Mouse (Mus musculus): ENCODE data around the gene Cfb. TPM values are rescaled to one million over a fixed set of nuclear protein-coding genes. Genes with fewer than 3 reads are reported as not detected.

Cfb gene
- total and polyA plus RNA-seq, 3 experiments = 0.19 to 3.1 TPM; not detected in 1

DNA sequence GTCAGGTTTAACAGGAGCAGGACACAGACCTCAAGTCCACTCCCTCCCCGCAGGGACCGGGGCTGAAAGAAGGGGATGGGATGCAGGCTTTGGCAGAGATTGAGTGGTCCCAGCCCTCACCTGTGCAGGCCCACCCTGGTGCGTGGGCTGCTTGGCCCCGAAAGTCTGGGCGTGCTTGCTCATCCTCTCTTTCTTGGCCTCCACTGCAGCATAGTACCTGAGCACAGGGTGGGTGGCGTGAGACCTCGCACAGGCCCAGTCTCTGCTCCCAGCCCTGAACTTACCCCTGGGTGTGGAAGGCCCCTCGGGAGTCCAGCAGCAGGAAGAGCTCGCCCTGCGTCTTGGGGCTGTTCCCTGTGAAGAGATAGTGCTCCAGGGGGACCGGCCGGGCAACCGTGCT, 17.4 kb downstream of the Cfb start:
- Histone ChIP-seq H3K4me1 (ENCODE audit: control insufficient read depth in 1 of 2, insufficient read depth in 2 of 2, low read length in 2 of 2) (no peaks in the 10 kb centered on the region), H3K36me3 (ENCODE audit: control insufficient read depth in 1 of 2, insufficient read depth in 2 of 2, low read length in 2 of 2) (peaks cover 0 to 1% of the 10 kb centered on the region in 2 experiments; a peak in 3 of 4 replicates)

DNA sequence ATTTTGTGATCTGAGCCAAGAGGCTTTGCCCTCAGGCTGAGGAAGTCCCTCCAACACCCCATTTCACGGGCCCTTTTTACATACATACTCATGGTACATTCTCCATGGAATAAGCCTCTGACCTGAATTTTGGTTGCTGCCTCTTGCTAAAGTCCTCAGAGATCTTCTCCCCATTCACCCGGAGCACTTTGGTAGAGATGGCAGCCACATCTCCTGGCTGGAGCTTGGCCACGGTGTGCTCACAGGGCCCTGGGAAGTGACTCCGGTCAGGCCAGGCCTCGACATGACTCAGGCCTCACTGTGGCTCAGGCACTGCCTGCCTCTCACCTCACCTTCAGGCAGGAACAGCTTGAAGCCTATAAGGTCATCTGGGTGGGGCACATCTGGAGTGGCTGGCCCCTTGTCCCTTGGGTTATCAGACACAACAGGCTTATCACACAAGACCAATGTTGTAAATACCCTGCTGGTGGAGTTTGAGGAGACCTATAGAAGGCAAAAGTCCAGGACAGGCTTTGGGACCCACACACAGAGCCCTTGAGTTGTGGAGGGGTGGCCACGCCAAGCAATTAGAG, 21.5 kb downstream of the Cfb start:
- no peak overlapping the region for H3K9ac ChIP-seq (ENCODE audit: control insufficient read depth, low read depth, low read length, poor library complexity, severe bottlenecking)
- TF ChIP-seq GABPA (IDR thresholded peaks at IDR 0.05; ENCODE audit: low read depth, low read length) (no peak), RAD21 (IDR thresholded peaks at IDR 0.05; ENCODE audit: low read depth, low read length) (no peak), GATA1 (IDR thresholded peaks at IDR 0.05; ENCODE audit: low read depth, low read length) (no peak), ZKSCAN1 (IDR thresholded peaks at IDR 0.05; ENCODE audit: low read depth, low read length) (no peak), CTCF (IDR thresholded peaks at IDR 0.05 in 2 of 3, conservative IDR thresholded peaks at IDR 0.05 in 1 of 3; ENCODE audit: control insufficient read depth in 1 of 3, insufficient read depth in 1 of 3, low read depth in 2 of 3, low read length in 3 of 3, poor library complexity in 1 of 3, severe bottlenecking in 1 of 3) (no peak), KAT2A (conservative IDR thresholded peaks at IDR 0.05; ENCODE audit: low read depth, low read length) (no peak), CHD2 (IDR thresholded peaks at IDR 0.05; ENCODE audit: low read length) (no peak), E2F4 (IDR thresholded peaks at IDR 0.05; ENCODE audit: borderline replicate concordance, low read depth, low read length) (no peak), USF2 (IDR thresholded peaks at IDR 0.05; ENCODE audit: borderline replicate concordance in 1 of 2, insufficient read depth in 1 of 2, low read depth in 1 of 2, low read length in 2 of 2) (no peak), MAX (IDR thresholded peaks at IDR 0.05; ENCODE audit: low read length) (no peak), SIN3A (IDR thresholded peaks at IDR 0.05; ENCODE audit: low read length) (no peak), TAL1 (IDR thresholded peaks at IDR 0.05; ENCODE audit: low read length) (no peak), POLR2AphosphoS5 (IDR thresholded peaks at IDR 0.05; ENCODE audit: borderline replicate concordance, low read depth, low read length) (no peak), MAZ (IDR thresholded peaks at IDR 0.05; ENCODE audit: low read depth, low read length) (no peak), EP300 (IDR thresholded peaks at IDR 0.05; ENCODE audit: low read depth in 1 of 2, low read length in 2 of 2) (no peak)
- peaks cover 0 to 8% of the 10 kb centered on the region in 2 experiments; a peak in 2 of 4 replicates for H3K4me1 ChIP-seq (ENCODE audit: control insufficient read depth in 1 of 2, insufficient read depth in 2 of 2, low read length in 2 of 2)

More for the DNA sequence above, 17.4 kb downstream of the Cfb start:
- Histone ChIP-seq H3K9me3 (replicated peaks; ENCODE audit: insufficient read depth, low read length) (no peaks in the 10 kb centered on the region), H3K27me3 (ENCODE audit: control insufficient read depth in 1 of 2, insufficient read depth in 2 of 2, low read length in 2 of 2) (no peaks in the 10 kb centered on the region), H3K9ac (ENCODE audit: control insufficient read depth, low read depth, low read length, poor library complexity, severe bottlenecking) (no peak overlapping the region), H3K27ac (ENCODE audit: control insufficient read depth, low read depth, low read length) (no peak overlapping the region), H3K79me2 (ENCODE audit: control insufficient read depth, insufficient read depth, low read length, poor library complexity) (peaks cover 2% of the 10 kb centered on the region), H3K4me3 (ENCODE audit: control insufficient read depth in 1 of 2, insufficient read depth in 1 of 2, low read depth in 2 of 2, low read length in 2 of 2) (no peak overlapping the region)
- TF ChIP-seq MEF2A (IDR thresholded peaks at IDR 0.05; ENCODE audit: extremely low read depth, insufficient replicate concordance, low read depth, low read length, poor library complexity, severe bottlenecking) (no peak), ZKSCAN1 (IDR thresholded peaks at IDR 0.05; ENCODE audit: low read depth, low read length) (no peak), NELFE (IDR thresholded peaks at IDR 0.05; ENCODE audit: low read depth, low read length) (no peak), ZMIZ1 (IDR thresholded peaks at IDR 0.05; ENCODE audit: low read depth, low read length) (no peak), MAFK (IDR thresholded peaks at IDR 0.05; ENCODE audit: borderline replicate concordance, low read depth, low read length) (no peak), TAL1 (IDR thresholded peaks at IDR 0.05; ENCODE audit: low read length) (no peak), ETS1 (IDR thresholded peaks at IDR 0.05; ENCODE audit: low read depth, low read length) (no peak), E2F4 (IDR thresholded peaks at IDR 0.05; ENCODE audit: borderline replicate concordance, low read depth, low read length) (no peak), NRF1 (IDR thresholded peaks at IDR 0.05; ENCODE audit: insufficient read depth, low read depth, low read length, poor library complexity, severe bottlenecking) (no peak), MYC (IDR thresholded peaks at IDR 0.05; ENCODE audit: low read depth, low read length) (no peak)
- no peak for DNase-seq (ENCODE audit: low read depth, low spot score)

More for the DNA sequence above, 21.5 kb downstream of the Cfb start:
- Histone ChIP-seq H3K79me2 (ENCODE audit: control insufficient read depth, insufficient read depth, low read length, poor library complexity) (peaks cover 7% of the 10 kb centered on the region), H3K27me3 (ENCODE audit: control insufficient read depth in 1 of 2, insufficient read depth in 2 of 2, low read length in 2 of 2) (no peaks in the 10 kb centered on the region), H3K4me3 (ENCODE audit: control insufficient read depth in 1 of 2, insufficient read depth in 1 of 2, low read depth in 2 of 2, low read length in 2 of 2) (no peak overlapping the region), H3K36me3 (ENCODE audit: control insufficient read depth in 1 of 2, insufficient read depth in 2 of 2, low read length in 2 of 2) (no peaks in the 10 kb centered on the region; a peak in 2 of 4 replicates), H3K9me3 (replicated peaks; ENCODE audit: insufficient read depth, low read length) (no peaks in the 10 kb centered on the region), H3K27ac (ENCODE audit: control insufficient read depth, low read depth, low read length) (no peak overlapping the region)
- DNase-seq (ENCODE audit: low read depth, low spot score) = no peak

All from MEL (cell line).